Mouse (Mus musculus): ENCODE measurements around the gene Wfdc15b. TPM values are rescaled to one million over a fixed set of nuclear protein-coding genes. Genes with fewer than 3 reads are reported as not detected.

Wfdc15b gene
- polyA plus RNA-seq, 1 experiment: not detected

GRCm38 (mm10) chr2:164190576-164190975, 30.9 kb downstream of the Wfdc15b start, which contains the start of gene Wfdc12:
Gene Wfdc12 (minus strand): TSS chr2:164190608.
- H3K4me3 ChIP-seq: no peak within 1 kb of the TSS
- peaks cover 62% of the 10 kb centered on the region for H3K27me3 ChIP-seq (ENCODE audit: control insufficient read depth, insufficient read depth, insufficient read length)
- H3K79me2 ChIP-seq (ENCODE audit: control insufficient read depth, insufficient read depth): no peaks in the 10 kb centered on the region
- TF ChIP-seq TCF3 (IDR thresholded peaks at IDR 0.05; ENCODE audit: insufficient read length, low read depth): no peak
- TF ChIP-seq MYOG (IDR thresholded peaks at IDR 0.05; ENCODE audit: control insufficient read depth in 1 of 3, insufficient read depth in 1 of 3, insufficient read length in 2 of 3, low read depth in 2 of 3): no peak
- TF ChIP-seq TCF12 (IDR thresholded peaks at IDR 0.05; ENCODE audit: insufficient read depth, poor library complexity, severe bottlenecking): no peak
- no peak for TF ChIP-seq POLR2AphosphoS2 (IDR thresholded peaks at IDR 0.05; ENCODE audit: insufficient read length, low read depth)
- no peak for TF ChIP-seq E2F4 (IDR thresholded peaks at IDR 0.05; ENCODE audit: insufficient read depth)
- no peak for TF ChIP-seq MAX (IDR thresholded peaks at IDR 0.05; ENCODE audit: low read depth)
- no peak within 1 kb of the TSS for H3ac ChIP-seq (ENCODE audit: control insufficient read depth, insufficient read length)
- no peaks in the 10 kb centered on the region for H3K36me3 ChIP-seq (ENCODE audit: control insufficient read depth, insufficient read depth)
- H3K4me2 ChIP-seq (ENCODE audit: low read depth): no peak within 1 kb of the TSS

GRCm38 (mm10) chr2:164188722-164189121, 32.7 kb downstream of the Wfdc15b start:
- no peak for TF ChIP-seq MYOD1 (IDR thresholded peaks at IDR 0.05; ENCODE audit: control insufficient read depth in 1 of 3, insufficient read length in 2 of 3, low read depth in 2 of 3)
- no peak for TF ChIP-seq TCF3 (IDR thresholded peaks at IDR 0.05; ENCODE audit: insufficient read length, low read depth)
- TF ChIP-seq MAX (IDR thresholded peaks at IDR 0.05; ENCODE audit: low read depth): no peak
- no peak for TF ChIP-seq REST (IDR thresholded peaks at IDR 0.05; ENCODE audit: insufficient read depth, insufficient read length)
- no peak for TF ChIP-seq CEBPB (IDR thresholded peaks at IDR 0.05; ENCODE audit: insufficient read depth, poor library complexity, severe bottlenecking)
- no peak for TF ChIP-seq MYOG (IDR thresholded peaks at IDR 0.05; ENCODE audit: control insufficient read depth in 1 of 3, insufficient read depth in 1 of 3, insufficient read length in 2 of 3, low read depth in 2 of 3)
- TF ChIP-seq TCF12 (IDR thresholded peaks at IDR 0.05; ENCODE audit: insufficient read depth, poor library complexity, severe bottlenecking): no peak
- TF ChIP-seq E2F4 (IDR thresholded peaks at IDR 0.05; ENCODE audit: insufficient read depth): no peak
- TF ChIP-seq SRF (IDR thresholded peaks at IDR 0.05; ENCODE audit: control insufficient read depth, insufficient read length, low read depth): no peak
- TF ChIP-seq POLR2A (IDR thresholded peaks at IDR 0.05; ENCODE audit: insufficient read length, low read depth): no peak
- TF ChIP-seq USF1 (IDR thresholded peaks at IDR 0.05; ENCODE audit: low read depth): no peak
- TF ChIP-seq POLR2AphosphoS2 (IDR thresholded peaks at IDR 0.05; ENCODE audit: insufficient read length, low read depth): no peak
- Histone ChIP-seq H3K79me2 (ENCODE audit: control insufficient read depth, insufficient read depth) (no peaks in the 10 kb centered on the region), H3K27me3 (ENCODE audit: control insufficient read depth, insufficient read depth, insufficient read length) (peaks cover 47% of the 10 kb centered on the region), H3K4me2 (ENCODE audit: low read depth) (no peak overlapping the region), H3K4me3 (no peak overlapping the region), H3ac (ENCODE audit: control insufficient read depth, insufficient read length) (no peak overlapping the region), H3K36me3 (ENCODE audit: control insufficient read depth, insufficient read depth) (no peaks in the 10 kb centered on the region)

GRCm38 (mm10) chr2:164184145-164184719, 37.2 kb downstream of the Wfdc15b start:
- Histone ChIP-seq H3K4me3 (no peak overlapping the region), H3ac (ENCODE audit: control insufficient read depth, insufficient read length) (no peak overlapping the region), H3K27me3 (ENCODE audit: control insufficient read depth, insufficient read depth, insufficient read length) (peaks cover 45% of the 10 kb centered on the region), H3K79me2 (ENCODE audit: control insufficient read depth, insufficient read depth) (no peaks in the 10 kb centered on the region), H3K4me2 (ENCODE audit: low read depth) (no peak overlapping the region), H3K36me3 (ENCODE audit: control insufficient read depth, insufficient read depth) (no peaks in the 10 kb centered on the region)
- TF ChIP-seq POLR2A (IDR thresholded peaks at IDR 0.05; ENCODE audit: insufficient read length, low read depth) (no peak), MAX (IDR thresholded peaks at IDR 0.05; ENCODE audit: low read depth) (no peak), TCF3 (IDR thresholded peaks at IDR 0.05; ENCODE audit: insufficient read length, low read depth) (no peak), POLR2AphosphoS2 (IDR thresholded peaks at IDR 0.05; ENCODE audit: insufficient read length, low read depth) (no peak), MYOG (IDR thresholded peaks at IDR 0.05; ENCODE audit: control insufficient read depth in 1 of 3, insufficient read depth in 1 of 3, insufficient read length in 2 of 3, low read depth in 2 of 3) (no peak), REST (IDR thresholded peaks at IDR 0.05; ENCODE audit: insufficient read depth, insufficient read length) (no peak), USF1 (IDR thresholded peaks at IDR 0.05; ENCODE audit: low read depth) (no peak), TCF12 (IDR thresholded peaks at IDR 0.05; ENCODE audit: insufficient read depth, poor library complexity, severe bottlenecking) (no peak), CEBPB (IDR thresholded peaks at IDR 0.05; ENCODE audit: insufficient read depth, poor library complexity, severe bottlenecking) (no peak), MYOD1 (IDR thresholded peaks at IDR 0.05; ENCODE audit: control insufficient read depth in 1 of 3, insufficient read length in 2 of 3, low read depth in 2 of 3) (no peak), E2F4 (IDR thresholded peaks at IDR 0.05; ENCODE audit: insufficient read depth) (no peak), SRF (IDR thresholded peaks at IDR 0.05; ENCODE audit: control insufficient read depth, insufficient read length, low read depth) (no peak)

DNA sequence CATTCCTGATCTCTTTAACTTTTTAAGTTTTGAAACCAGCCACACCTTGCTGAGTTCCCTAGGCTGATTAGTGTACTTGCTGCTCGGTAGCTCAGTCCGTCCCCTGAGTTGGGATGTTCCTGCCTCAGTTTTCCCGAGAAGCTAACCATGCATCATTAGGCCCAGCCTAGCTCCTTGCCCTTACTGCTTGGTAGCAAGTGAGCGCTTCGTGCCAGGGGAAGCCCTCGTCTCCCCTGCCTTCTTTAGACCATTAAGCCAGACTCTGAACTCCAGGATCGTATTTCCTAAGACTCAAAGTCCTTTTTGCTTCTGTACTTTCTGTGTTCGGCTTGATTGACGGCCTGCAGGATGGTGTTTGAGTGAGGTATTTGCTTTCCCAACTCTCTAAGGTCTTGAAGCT, 38.1 kb downstream of the Wfdc15b start:
- no peaks in the 10 kb centered on the region for H3K36me3 ChIP-seq (ENCODE audit: control insufficient read depth, insufficient read depth)
- no peak overlapping the region for H3K4me3 ChIP-seq
- no peaks in the 10 kb centered on the region for H3K79me2 ChIP-seq (ENCODE audit: control insufficient read depth, insufficient read depth)
- no peak overlapping the region for H3ac ChIP-seq (ENCODE audit: control insufficient read depth, insufficient read length)
- H3K27me3 ChIP-seq (ENCODE audit: control insufficient read depth, insufficient read depth, insufficient read length): peaks cover 51% of the 10 kb centered on the region
- TF ChIP-seq POLR2AphosphoS2 (IDR thresholded peaks at IDR 0.05; ENCODE audit: insufficient read length, low read depth) (no peak), MYOG (IDR thresholded peaks at IDR 0.05; ENCODE audit: control insufficient read depth in 1 of 3, insufficient read depth in 1 of 3, insufficient read length in 2 of 3, low read depth in 2 of 3) (no peak), USF1 (IDR thresholded peaks at IDR 0.05; ENCODE audit: low read depth) (no peak), POLR2A (IDR thresholded peaks at IDR 0.05; ENCODE audit: insufficient read length, low read depth) (no peak), REST (IDR thresholded peaks at IDR 0.05; ENCODE audit: insufficient read depth, insufficient read length) (no peak), MAX (IDR thresholded peaks at IDR 0.05; ENCODE audit: low read depth) (no peak), SRF (IDR thresholded peaks at IDR 0.05; ENCODE audit: control insufficient read depth, insufficient read length, low read depth) (no peak), E2F4 (IDR thresholded peaks at IDR 0.05; ENCODE audit: insufficient read depth) (no peak), TCF12 (IDR thresholded peaks at IDR 0.05; ENCODE audit: insufficient read depth, poor library complexity, severe bottlenecking) (no peak)
- H3K4me2 ChIP-seq (ENCODE audit: low read depth): no peak overlapping the region

All from myocyte (in vitro differentiated cells).